Mouse (Mus musculus): ENCODE results near the gene Frmpd4.

The Frmpd4 gene

DNA sequence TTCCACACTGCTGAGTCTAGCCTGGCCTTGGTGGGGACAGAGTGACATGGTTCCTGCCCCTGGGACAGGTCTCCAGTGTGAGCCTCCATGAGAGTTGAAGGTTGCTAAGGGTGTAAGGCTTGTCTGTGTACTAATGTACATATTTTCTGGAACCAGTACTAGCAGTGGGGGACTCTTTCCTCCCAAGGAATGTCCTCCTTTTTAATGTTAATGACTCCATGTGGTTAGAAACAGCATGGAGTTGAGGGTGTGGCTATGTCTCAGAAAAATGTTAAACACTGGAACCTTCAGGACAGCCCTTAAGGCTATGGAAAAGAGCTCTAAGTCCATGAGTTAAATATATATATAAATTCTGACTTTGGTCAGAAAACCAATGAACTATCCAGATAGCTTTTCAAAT lies 436.0 kb downstream of the Frmpd4 start:
- no peak for DNase-seq (ENCODE audit: low spot score in 2 of 2)

DNA sequence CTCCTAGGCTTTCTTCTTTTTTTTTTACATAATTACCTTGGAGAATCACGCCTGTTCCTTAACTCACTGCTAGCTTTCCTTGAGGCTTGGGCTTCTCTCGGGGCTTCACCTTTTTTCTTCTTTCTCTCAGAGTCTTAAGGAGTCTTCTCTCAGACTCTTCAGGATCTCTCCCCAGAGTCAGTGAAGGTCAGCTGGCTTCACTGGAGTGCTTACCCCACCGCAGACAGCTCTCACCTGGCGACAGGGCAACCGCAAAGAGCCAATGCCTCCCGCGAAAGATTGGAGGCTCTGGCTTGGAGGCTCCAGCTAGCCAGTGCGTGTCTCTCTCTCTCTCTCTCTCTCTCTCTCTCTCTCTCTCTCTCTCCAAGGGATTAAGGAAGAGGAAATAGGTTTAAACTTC lies 453.0 kb downstream of the Frmpd4 start:
- DNase-seq (ENCODE audit: low spot score in 2 of 2): no peak

DNA sequence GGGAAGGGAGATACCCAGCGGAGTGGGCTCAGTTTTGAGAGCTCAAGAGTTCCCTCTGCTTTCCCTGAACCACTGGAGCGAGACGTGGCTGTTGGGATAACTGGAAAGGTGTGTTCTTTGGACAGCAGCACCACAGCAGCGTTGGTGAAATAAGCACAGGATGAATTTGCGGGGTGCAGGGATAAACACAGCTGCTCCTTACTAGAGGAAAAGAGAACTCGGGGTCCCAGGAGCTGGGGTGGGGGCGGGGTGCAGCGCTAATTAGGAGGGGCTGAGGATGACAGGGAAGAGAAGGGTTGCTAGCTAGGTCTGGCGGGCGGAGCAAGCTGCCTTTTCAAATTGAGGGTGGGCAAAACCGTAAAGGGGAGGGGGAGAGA lies 453.5 kb downstream of the Frmpd4 start:
- no peak for DNase-seq (ENCODE audit: low spot score in 2 of 2)

GRCm38 (mm10) chrX:168122806-168123588 lies 454.0 kb downstream of the Frmpd4 start:
- DNase-seq (ENCODE audit: low spot score in 2 of 2): peak; percentile 40 to 48

DNA sequence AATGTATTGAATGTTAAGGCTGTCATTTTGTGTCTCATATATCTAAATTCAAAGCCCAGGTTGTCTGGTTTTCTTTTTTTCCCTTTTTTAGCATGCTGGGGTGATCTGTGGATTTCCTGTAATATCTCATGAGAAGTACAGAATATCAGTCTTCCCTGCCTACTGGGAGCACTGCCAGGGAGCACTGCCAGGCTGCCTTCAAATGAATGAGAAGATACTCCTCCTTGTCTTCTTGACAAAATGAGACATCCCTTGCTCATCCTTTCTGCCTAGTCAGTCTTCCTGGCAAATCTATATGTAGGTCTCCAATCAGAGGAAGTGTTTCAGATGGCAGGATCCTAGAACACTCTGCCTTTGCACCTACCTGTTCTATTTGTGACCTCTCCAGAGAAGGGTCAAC lies 535.4 kb downstream of the Frmpd4 start:
- DNase-seq (ENCODE audit: low spot score in 2 of 2): peak; percentile 23 to 38

DNA sequence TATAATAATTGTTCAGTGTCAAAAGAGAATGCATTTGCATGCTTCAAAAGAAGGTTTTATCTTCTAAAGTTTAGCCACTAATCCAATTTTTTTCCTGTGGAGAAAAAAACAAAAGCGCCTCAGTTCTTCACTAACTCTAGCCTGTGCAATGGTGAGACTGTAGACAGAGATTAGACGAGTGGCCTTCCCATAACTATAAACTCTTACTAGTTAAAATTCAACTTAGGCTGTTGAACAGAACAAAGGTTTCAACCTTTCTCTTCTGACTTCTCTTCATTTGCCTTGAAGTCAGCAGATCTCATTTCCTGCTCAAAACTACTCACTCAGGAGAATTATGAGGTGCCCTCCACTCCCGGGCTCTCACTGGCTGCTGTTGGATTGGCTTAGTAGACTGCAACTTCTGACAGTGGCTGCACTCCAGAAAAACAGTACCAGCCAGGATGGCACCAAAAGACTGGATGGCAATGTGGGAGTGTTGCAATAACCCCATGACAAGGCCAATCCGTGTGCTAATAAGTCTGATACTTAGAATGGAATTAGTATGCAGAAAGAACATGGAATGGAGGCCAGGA lies 556.4 kb downstream of the Frmpd4 start:
- DNase-seq (ENCODE audit: low spot score in 2 of 2): no peak

DNA sequence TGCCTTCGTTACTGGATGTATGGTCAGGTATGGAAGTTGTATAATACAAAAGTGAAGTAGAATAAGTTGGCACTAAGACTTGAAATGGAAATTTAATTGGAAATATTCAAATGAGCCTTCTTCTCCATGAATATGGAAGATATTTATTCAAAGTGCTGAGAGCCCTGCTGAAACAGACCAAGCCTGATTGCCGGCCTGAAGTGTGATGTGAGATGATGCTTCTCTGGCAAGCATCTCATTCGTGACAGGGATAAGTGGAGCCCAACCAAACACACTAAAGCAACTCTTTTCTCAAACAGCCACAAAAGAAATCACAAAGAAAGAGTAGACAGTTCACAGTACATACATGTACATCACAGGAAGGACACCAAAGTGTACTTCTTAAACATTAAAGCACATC lies 559.2 kb downstream of the Frmpd4 start:
- DNase-seq (ENCODE audit: low spot score in 2 of 2): no peak

DNA sequence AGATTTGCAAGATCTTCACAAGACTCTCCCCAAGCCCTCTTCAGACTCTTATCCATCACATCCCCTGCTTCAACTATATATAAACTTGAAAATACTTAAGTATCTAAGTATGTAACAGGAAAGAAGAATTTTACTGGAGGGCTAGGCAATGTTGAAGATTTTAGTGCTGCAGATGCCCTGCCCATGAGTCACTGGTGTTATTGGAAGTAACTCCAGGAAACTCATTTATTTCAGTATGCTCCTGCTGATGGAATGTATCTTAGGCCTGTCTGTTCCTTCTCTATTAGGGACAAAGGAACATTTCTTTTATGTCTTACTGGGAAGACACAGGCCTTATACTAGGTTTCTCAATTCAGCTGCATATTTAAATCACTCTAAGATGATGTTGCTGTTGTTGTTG lies 592.2 kb downstream of the Frmpd4 start:
- DNase-seq (ENCODE audit: low spot score in 2 of 2): no peak

GRCm38 (mm10) chrX:167951207-167951606 lies 625.8 kb downstream of the Frmpd4 start:
- no peak for DNase-seq (ENCODE audit: low spot score in 2 of 2)

DNA sequence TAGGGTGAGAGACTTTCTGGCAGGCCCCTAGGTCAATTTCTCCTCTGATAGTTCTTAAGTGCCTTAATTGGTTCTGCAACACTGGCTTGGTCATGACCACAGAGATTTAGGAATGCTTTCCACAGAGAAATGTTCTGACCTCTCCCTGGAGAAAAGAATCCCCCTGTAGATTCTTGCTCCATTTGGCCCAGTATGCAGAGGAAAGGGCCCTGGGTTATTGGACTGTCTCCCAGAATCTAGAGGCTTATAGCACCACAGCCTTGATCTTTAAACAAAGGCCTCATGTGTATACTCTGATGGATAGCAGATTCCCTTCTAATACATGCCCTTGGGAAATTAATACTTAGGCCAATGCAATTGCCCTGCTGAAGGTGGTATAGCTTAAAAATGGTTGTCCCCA lies 667.5 kb downstream of the Frmpd4 start:
- DNase-seq (ENCODE audit: low spot score in 2 of 2): no peak

DNA sequence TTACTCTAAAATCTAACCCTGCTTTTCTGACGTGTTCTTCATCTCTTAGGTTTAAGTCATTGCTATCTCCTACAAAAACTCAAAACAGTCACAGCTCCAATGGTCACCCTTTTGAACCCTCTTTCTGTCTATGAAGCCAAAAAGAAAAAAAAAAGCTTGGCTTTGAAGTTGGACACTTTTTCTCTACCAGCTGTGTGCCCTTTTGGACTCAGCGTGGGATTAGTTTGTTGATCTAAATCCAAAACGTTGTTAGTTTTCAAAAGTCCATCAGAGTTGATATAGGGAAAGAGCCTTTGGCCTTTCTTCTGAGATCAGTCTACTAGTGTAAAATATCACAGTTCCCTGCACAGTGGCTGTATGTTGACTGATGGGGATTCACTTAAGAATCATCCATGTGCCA lies 676.0 kb downstream of the Frmpd4 start:
- no peak for DNase-seq (ENCODE audit: low spot score in 2 of 2)

DNA sequence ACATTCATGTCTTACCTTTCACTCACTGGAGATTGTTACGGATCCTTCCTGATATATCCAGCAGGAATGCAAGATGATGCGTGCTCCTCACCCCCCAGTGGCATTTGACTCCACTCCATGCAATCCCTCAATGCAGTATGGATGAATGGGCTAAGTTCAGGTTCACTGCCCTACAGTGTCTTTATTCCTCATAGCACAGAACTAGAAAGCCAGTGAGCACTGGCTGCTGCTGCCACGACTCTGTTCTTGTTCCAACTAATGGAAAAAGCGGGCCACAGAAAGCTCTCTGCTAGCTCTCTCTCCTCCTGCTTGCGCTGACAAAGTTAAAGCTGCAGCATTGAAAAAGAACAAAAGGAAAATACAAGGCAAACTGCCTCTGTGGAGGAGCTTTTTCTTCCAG lies 722.2 kb downstream of the Frmpd4 start:
- DNase-seq (ENCODE audit: low spot score in 2 of 2): no peak

- DNase-seq (ENCODE audit: low spot score in 2 of 2): no peak
Observed at GRCm38 (mm10) chrX:167832543-167832942, 744.5 kb downstream of the Frmpd4 start.

DNA sequence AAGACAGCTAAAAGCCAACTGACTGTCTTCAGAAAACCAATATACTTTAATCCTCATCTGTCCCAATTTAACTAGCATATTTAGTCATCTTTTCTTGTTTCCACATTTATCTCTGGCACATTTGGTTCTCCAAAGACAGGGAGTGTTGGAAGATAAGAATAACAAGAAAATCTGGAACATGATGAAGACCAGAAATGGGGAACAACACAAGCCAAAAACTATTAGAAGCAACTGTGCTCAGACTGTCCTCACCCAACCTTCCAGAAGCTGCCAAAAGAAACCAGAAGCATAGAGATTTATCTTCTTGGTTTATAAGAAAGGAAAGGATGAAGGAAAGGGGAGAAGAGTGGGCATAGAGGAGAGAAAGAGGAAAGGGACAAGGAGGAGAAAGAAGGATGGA lies 748.6 kb downstream of the Frmpd4 start:
- peak in 1 of 2 experiments; percentile 44 for DNase-seq (ENCODE audit: low spot score in 2 of 2)

GRCm38 (mm10) chrX:167817363-167817762 lies 759.7 kb downstream of the Frmpd4 start:
- no peak for DNase-seq (ENCODE audit: low spot score in 2 of 2)

- DNase-seq (ENCODE audit: low spot score in 2 of 2): no peak
Observed at GRCm38 (mm10) chrX:167810120-167810519, 766.9 kb downstream of the Frmpd4 start.

DNA sequence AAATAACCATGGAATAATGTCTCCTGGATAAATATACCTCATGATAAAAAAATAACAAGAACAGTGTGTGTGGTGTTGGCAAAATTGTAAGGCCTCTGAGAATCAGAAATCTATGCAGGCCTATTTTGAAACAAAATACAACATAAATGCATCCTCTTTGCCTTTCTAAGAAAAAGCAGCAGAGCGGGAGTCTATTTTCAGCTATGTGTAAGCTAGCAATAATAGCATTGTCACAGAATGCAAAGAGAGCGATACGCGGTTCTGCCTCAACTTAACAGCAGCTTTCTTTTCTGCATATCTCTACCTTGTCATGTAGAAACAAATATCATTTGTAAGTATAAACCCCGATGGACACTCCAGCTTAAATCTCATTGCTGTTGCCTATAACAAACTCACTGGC lies 768.5 kb downstream of the Frmpd4 start:
- no peak for DNase-seq (ENCODE audit: low spot score in 2 of 2)

DNA sequence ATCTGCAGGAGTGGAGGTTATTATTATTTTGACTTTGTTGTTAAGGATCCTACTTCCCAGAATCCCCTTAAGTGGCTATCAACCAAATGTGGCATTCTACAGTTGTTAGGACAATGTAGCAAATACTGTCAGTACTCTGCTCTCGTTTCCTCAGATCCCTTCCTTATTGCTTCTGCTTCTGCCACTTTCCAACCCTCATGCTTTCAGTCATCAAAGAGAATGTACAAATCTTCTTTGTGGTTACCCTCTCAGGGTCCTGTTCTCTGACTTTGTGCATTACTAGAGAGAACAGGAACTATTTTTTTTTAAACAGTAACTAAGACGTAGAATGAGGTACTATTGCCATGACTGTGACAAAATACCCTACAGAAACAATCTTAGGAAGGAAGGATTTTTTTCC lies 788.3 kb downstream of the Frmpd4 start:
- no peak for DNase-seq (ENCODE audit: low spot score in 2 of 2)

DNA sequence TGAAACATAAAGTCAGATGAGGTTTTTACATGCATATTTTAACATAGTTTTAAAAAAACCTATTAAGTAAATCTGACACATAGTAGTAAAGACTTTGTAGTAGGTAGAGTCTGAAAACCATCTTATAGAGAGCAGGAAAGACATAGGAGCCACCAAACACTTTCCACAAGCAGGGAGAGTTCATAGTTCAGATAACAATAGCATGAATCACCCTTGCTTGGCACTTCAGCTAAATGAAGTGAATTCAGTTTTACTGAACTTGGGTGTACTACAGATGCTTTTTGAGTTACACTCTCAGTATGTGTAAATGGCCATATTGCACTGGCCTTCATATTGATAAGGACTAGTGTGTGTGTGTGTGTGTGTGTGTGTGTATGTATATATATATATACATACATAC lies 793.5 kb downstream of the Frmpd4 start:
- no peak for DNase-seq (ENCODE audit: low spot score in 2 of 2)

GRCm38 (mm10) chrX:167719564-167719981 lies 857.5 kb downstream of the Frmpd4 start:
- DNase-seq (ENCODE audit: low spot score in 2 of 2): no peak

GRCm38 (mm10) chrX:167719092-167719491 lies 857.9 kb downstream of the Frmpd4 start:
- DNase-seq (ENCODE audit: low spot score in 2 of 2): no peak

GRCm38 (mm10) chrX:167654806-167655495 lies 922.1 kb downstream of the Frmpd4 start:
- DNase-seq (ENCODE audit: low spot score in 2 of 2): no peak

GRCm38 (mm10) chrX:167654249-167654648 lies 922.8 kb downstream of the Frmpd4 start:
- DNase-seq (ENCODE audit: low spot score in 2 of 2): no peak
